Mouse (Mus musculus): ENCODE measurements around the gene Stab2.

DNA sequence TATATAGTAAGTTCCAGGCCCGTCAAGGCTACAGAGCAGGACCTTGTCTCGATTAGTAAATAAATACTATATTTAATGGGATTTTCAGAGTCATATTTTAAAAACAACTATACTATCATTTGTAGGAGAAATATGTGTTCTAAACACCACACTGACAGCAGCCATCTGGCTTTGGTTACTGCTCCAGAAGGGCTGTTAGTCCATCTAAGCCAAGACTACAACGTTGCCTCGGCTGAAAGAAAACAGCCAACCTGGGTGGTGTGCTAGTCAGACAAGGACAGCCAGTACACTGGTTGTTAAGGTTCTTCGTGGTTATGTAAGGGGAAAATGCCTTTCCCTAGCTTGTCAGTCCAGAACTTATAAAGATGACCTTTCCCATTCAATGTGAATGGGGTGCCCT lies 165.2 kb downstream of the Stab2 start:
- TF ChIP-seq CHD2 (IDR thresholded peaks at IDR 0.05; ENCODE audit: low read depth, low read length) (no peak), MAFK (IDR thresholded peaks at IDR 0.05; ENCODE audit: insufficient read depth, low read depth, low read length) (no peak), HCFC1 (IDR thresholded peaks at IDR 0.05; ENCODE audit: borderline replicate concordance, insufficient read depth, low read length) (no peak), ZNF384 (IDR thresholded peaks at IDR 0.05; ENCODE audit: low read depth, low read length) (no peak), ZC3H11A (IDR thresholded peaks at IDR 0.05; ENCODE audit: borderline replicate concordance, low read depth, low read length) (no peak)
